Mouse (Mus musculus): Measurements from ENCODE around the gene Ercc5. TPM values are rescaled to one million over a fixed set of nuclear protein-coding genes. Genes with fewer than 3 reads are reported as not detected.

Ercc5 gene
- polyA plus RNA-seq, 2 experiments = 4.7 to 5.4 TPM

GRCm38 (mm10) chr1:44117571-44117970 lies 30.0 kb upstream of the Ercc5 start:
- H3K27ac ChIP-seq = no peak overlapping the region
- peak overlapping the region; percentile 66 to 94; a peak in 3 of 4 replicates for H3K4me3 ChIP-seq (ENCODE audit: insufficient read depth in 1 of 2, low read depth in 2 of 2, low read length in 2 of 2)
- TF ChIP-seq CTCF (IDR thresholded peaks at IDR 0.05; ENCODE audit: low read depth) (no peak; the same call in 1 of the 2 replicates), EP300 (IDR thresholded peaks at IDR 0.05; ENCODE audit: low read depth) (no peak)
- H3K9ac ChIP-seq (replicated peaks) = peak overlapping the region; percentile 48
- ATAC-seq (ENCODE audit: insufficient read depth) (no peak), DNase-seq (ENCODE audit: low read depth in 3 of 3, low spot score in 3 of 3) (no peak)
- no peaks in the 10 kb centered on the region for H3K9me3 ChIP-seq (ENCODE audit: control insufficient read depth, low read length)
- peaks cover 0 to 1% of the 10 kb centered on the region in 2 experiments; a peak in 1 of 4 replicates for H3K4me1 ChIP-seq (replicated peaks; ENCODE audit: control insufficient read depth in 2 of 2, insufficient read depth in 2 of 2, low read length in 1 of 2)
- H3K4me2 ChIP-seq (ENCODE audit: low read depth) = peak overlapping the region; percentile 82
- no peaks in the 10 kb centered on the region for H3K27me3 ChIP-seq (ENCODE audit: control insufficient read depth, insufficient read depth, low read length)
- no peaks in the 10 kb centered on the region; the same call in 1 of the 2 replicates for H3K36me3 ChIP-seq (replicated peaks; ENCODE audit: control insufficient read depth, insufficient read depth, low read depth)

GRCm38 (mm10) chr1:44118239-44119054 lies 29.1 kb upstream of the Ercc5 start, which contains the start of the genes Kdelc1 and Bivm:
Gene Kdelc1 (minus strand): TSS chr1:44118808.
Gene Bivm (plus strand): TSS chr1:44118957.
- no peaks in the 10 kb centered on the region for H3K9me3 ChIP-seq (ENCODE audit: control insufficient read depth, low read length)
- peak within 1 kb of the TSS; percentile 63 for H3K27ac ChIP-seq
- ATAC-seq (ENCODE audit: insufficient read depth) (peak; percentile 90), DNase-seq (ENCODE audit: low read depth in 3 of 3, low spot score in 3 of 3) (peak; percentile 76 to 81 (median 81))
- WGBS (ENCODE audit: insufficient replicate concordance) = under 1% methylated on average over 39 of the region's 39 CpGs
- H3K4me3 ChIP-seq (ENCODE audit: insufficient read depth in 1 of 2, low read depth in 2 of 2, low read length in 2 of 2) = peak within 1 kb of the TSS; percentile 66 to 94
- H3K9ac ChIP-seq (replicated peaks) = peak within 1 kb of the TSS; percentile 62
- H3K27me3 ChIP-seq (ENCODE audit: control insufficient read depth, insufficient read depth, low read length) = no peaks in the 10 kb centered on the region
- peak within 1 kb of the TSS; percentile 82 for H3K4me2 ChIP-seq (ENCODE audit: low read depth)
- no peak for TF ChIP-seq EP300 (IDR thresholded peaks at IDR 0.05; ENCODE audit: low read depth)
- TF ChIP-seq CTCF (IDR thresholded peaks at IDR 0.05; ENCODE audit: low read depth) = no peak
- no peaks in the 10 kb centered on the region for H3K36me3 ChIP-seq (replicated peaks; ENCODE audit: control insufficient read depth, insufficient read depth, low read depth)
- peaks cover 0 to 1% of the 10 kb centered on the region in 2 experiments; a peak in 1 of 4 replicates for H3K4me1 ChIP-seq (replicated peaks; ENCODE audit: control insufficient read depth in 2 of 2, insufficient read depth in 2 of 2, low read length in 1 of 2)

GRCm38 (mm10) chr1:44119201-44120073 lies 28.1 kb upstream of the Ercc5 start:
- peak overlapping the region; percentile 62 for H3K9ac ChIP-seq (replicated peaks)
- peaks cover 0 to 1% of the 10 kb centered on the region in 2 experiments; a peak in 1 of 4 replicates for H3K4me1 ChIP-seq (replicated peaks; ENCODE audit: control insufficient read depth in 2 of 2, insufficient read depth in 2 of 2, low read length in 1 of 2)
- peak overlapping the region; percentile 63 for H3K27ac ChIP-seq
- ATAC-seq (ENCODE audit: insufficient read depth) (peak; percentile 82), DNase-seq (ENCODE audit: low read depth in 3 of 3, low spot score in 3 of 3) (peak; percentile 41 to 55 (median 45))
- H3K27me3 ChIP-seq (ENCODE audit: control insufficient read depth, insufficient read depth, low read length) = no peaks in the 10 kb centered on the region
- no peaks in the 10 kb centered on the region for H3K36me3 ChIP-seq (replicated peaks; ENCODE audit: control insufficient read depth, insufficient read depth, low read depth)
- H3K4me2 ChIP-seq (ENCODE audit: low read depth) = peak overlapping the region; percentile 82
- peak overlapping the region; percentile 66 to 94 for H3K4me3 ChIP-seq (ENCODE audit: insufficient read depth in 1 of 2, low read depth in 2 of 2, low read length in 2 of 2)
- TF ChIP-seq EP300 (IDR thresholded peaks at IDR 0.05; ENCODE audit: low read depth) = no peak
- TF ChIP-seq CTCF (IDR thresholded peaks at IDR 0.05; ENCODE audit: low read depth) = peak; percentile 85
- no peaks in the 10 kb centered on the region for H3K9me3 ChIP-seq (ENCODE audit: control insufficient read depth, low read length)
- under 1% methylated on average over 42 of the region's 43 CpGs for WGBS (ENCODE audit: insufficient replicate concordance)

GRCm38 (mm10) chr1:44120074-44120406 lies 27.5 kb upstream of the Ercc5 start:
- peak overlapping the region; percentile 62 for H3K9ac ChIP-seq (replicated peaks)
- WGBS (ENCODE audit: insufficient replicate concordance) = 14% methylated on average over 6 of the region's 6 CpGs
- H3K4me3 ChIP-seq (ENCODE audit: insufficient read depth in 1 of 2, low read depth in 2 of 2, low read length in 2 of 2) = peak overlapping the region; percentile 66 to 94
- no peak for TF ChIP-seq CTCF (IDR thresholded peaks at IDR 0.05; ENCODE audit: low read depth)
- no peak for TF ChIP-seq EP300 (IDR thresholded peaks at IDR 0.05; ENCODE audit: low read depth)
- H3K36me3 ChIP-seq (replicated peaks; ENCODE audit: control insufficient read depth, insufficient read depth, low read depth) = no peaks in the 10 kb centered on the region
- no peak for ATAC-seq (ENCODE audit: insufficient read depth)
- H3K4me2 ChIP-seq (ENCODE audit: low read depth) = peak overlapping the region; percentile 82
- no peaks in the 10 kb centered on the region for H3K9me3 ChIP-seq (ENCODE audit: control insufficient read depth, low read length)
- H3K27me3 ChIP-seq (ENCODE audit: control insufficient read depth, insufficient read depth, low read length) = no peaks in the 10 kb centered on the region
- DNase-seq (ENCODE audit: low read depth in 3 of 3, low spot score in 3 of 3) = no peak
- no peak overlapping the region for H3K27ac ChIP-seq
- H3K4me1 ChIP-seq (replicated peaks; ENCODE audit: control insufficient read depth in 2 of 2, insufficient read depth in 2 of 2, low read length in 1 of 2) = peaks cover 0 to 1% of the 10 kb centered on the region in 2 experiments; a peak in 1 of 4 replicates

All from liver, embryonic 14.5 days (tissue).